Mouse (Mus musculus) lung, postnatal 4 days (tissue): ENCODE measurements around the gene Mon2.

Experiments
- DNase-seq, 2 experiments: peaks; one replicate each; pipeline ENCODE4 v3.0.0; 2021

Mon2 gene

GRCm38 (mm10) chr10:123076245-123077023 is at the start of gene Mon2:
TSS of gene Mon2 (minus strand) at chr10:123076505.
- DNase-seq = peak; percentile 97 to 99

GRCm38 (mm10) chr10:123120666-123121392 is 44.5 kb upstream of the Mon2 start:
- no peak for DNase-seq

- DNase-seq = no peak
Measured at GRCm38 (mm10) chr10:123116861-123117260, 40.6 kb upstream of the Mon2 start.

GRCm38 (mm10) chr10:123113466-123113865 is 37.2 kb upstream of the Mon2 start:
- DNase-seq = no peak

- no peak for DNase-seq
Measured at GRCm38 (mm10) chr10:123112787-123113168, 36.5 kb upstream of the Mon2 start.

- no peak for DNase-seq
Measured at GRCm38 (mm10) chr10:123112056-123112786, 35.9 kb upstream of the Mon2 start.

- DNase-seq = peak in 1 of 2 experiments; percentile 39
Measured at GRCm38 (mm10) chr10:123110548-123110947, 34.2 kb upstream of the Mon2 start.

GRCm38 (mm10) chr10:123108527-123108926 is 32.2 kb upstream of the Mon2 start:
- no peak for DNase-seq

- no peak for DNase-seq
Measured at GRCm38 (mm10) chr10:123108121-123108520, 31.8 kb upstream of the Mon2 start.

- DNase-seq = no peak
Measured at GRCm38 (mm10) chr10:123101303-123101702, 25.0 kb upstream of the Mon2 start.

- no peak for DNase-seq
Measured at GRCm38 (mm10) chr10:123100584-123100983, 24.3 kb upstream of the Mon2 start.

- DNase-seq = no peak
Measured at GRCm38 (mm10) chr10:123094504-123094903, 18.2 kb upstream of the Mon2 start.

- DNase-seq = no peak
Measured at GRCm38 (mm10) chr10:123092577-123092976, 16.3 kb upstream of the Mon2 start.

- peak in 1 of 2 experiments; percentile 57 for DNase-seq
Measured at GRCm38 (mm10) chr10:123091737-123092136, 15.4 kb upstream of the Mon2 start.

GRCm38 (mm10) chr10:123089425-123089930 is 13.2 kb upstream of the Mon2 start:
- DNase-seq = no peak

GRCm38 (mm10) chr10:123086847-123087246 is 10.5 kb upstream of the Mon2 start:
- no peak for DNase-seq

- DNase-seq = no peak
Measured at GRCm38 (mm10) chr10:123084900-123085641, 8.8 kb upstream of the Mon2 start.

GRCm38 (mm10) chr10:123084307-123084706 is 8.0 kb upstream of the Mon2 start:
- no peak for DNase-seq

GRCm38 (mm10) chr10:123075751-123076242 is 508 bp downstream of the Mon2 start:
- DNase-seq = no peak

GRCm38 (mm10) chr10:123071997-123072396 is 4.3 kb downstream of the Mon2 start:
- DNase-seq = peak in 1 of 2 experiments; percentile 15

GRCm38 (mm10) chr10:123063021-123063420 is 13.3 kb downstream of the Mon2 start:
- DNase-seq = no peak

GRCm38 (mm10) chr10:123060831-123061230 is 15.5 kb downstream of the Mon2 start:
- DNase-seq = peak; percentile 14 to 47
